Mouse (Mus musculus) heart, embryonic 11.5 days (tissue): ENCODE measurements around the gene Bmpr1b. TPM values are rescaled to one million over a fixed set of nuclear protein-coding genes. Genes with fewer than 3 reads are reported as not detected.

Experiments used
- ATAC-seq: fragments of 200-750 bp; cut with Nextera tagmentation; replicated peaks from 2 replicates; pipeline ENCODE4 v1.8.0; 2017; ENCODE audit warnings: moderate library complexity; ENCODE audit not compliant: insufficient number of reproducible peaks, low FRiP score, low TSS enrichment
- H3K27ac ChIP-seq: fragments of 300-500 bp; sonication (generic); 2 replicates; pipeline ENCODE4 v1.5.1; 2014; ENCODE audit warnings: mild to moderate bottlenecking, low read depth, low read length
- H3K27me3 ChIP-seq: fragments of 300-500 bp; sonication (generic); 2 replicates; pipeline ENCODE4 v1.6.1; 2014; ENCODE audit warnings: mild to moderate bottlenecking, low read length, mixed read lengths; ENCODE audit not compliant: control insufficient read depth, insufficient read depth
- H3K36me3 ChIP-seq: fragments of 300-500 bp; sonication (generic); 2 replicates; pipeline ENCODE4 v1.6.1; 2014; ENCODE audit warnings: mild to moderate bottlenecking, low read length, moderate library complexity, mixed read lengths; ENCODE audit not compliant: control insufficient read depth, insufficient read depth
- H3K4me1 ChIP-seq: fragments of 300-500 bp; sonication (generic); 2 replicates; pipeline ENCODE4 v1.6.1; 2014; ENCODE audit warnings: low read length; ENCODE audit not compliant: control insufficient read depth, insufficient read depth
- H3K4me2 ChIP-seq: fragments of 300-500 bp; sonication (generic); 2 replicates; pipeline ENCODE4 v1.6.1; 2014; ENCODE audit warnings: mild to moderate bottlenecking, moderate library complexity
- H3K4me3 ChIP-seq: fragments of 300-500 bp; sonication (generic); 2 replicates; pipeline ENCODE4 v1.5.1; 2014; ENCODE audit warnings: low read depth, low read length
- H3K9ac ChIP-seq: fragments of 300-500 bp; sonication (generic); 2 replicates; pipeline ENCODE4 v1.6.1; 2014; ENCODE audit warnings: mild to moderate bottlenecking, low read depth, low read length, moderate library complexity
- H3K9me3 ChIP-seq: fragments of 300-500 bp; sonication (generic); replicated peaks from 2 replicates; pipeline ENCODE4 v1.6.1; 2016; ENCODE audit warnings: low read length; ENCODE audit not compliant: control insufficient read depth
- WGBS: fragments of 180-500 bp; shearing (Covaris S2); extraction: QIAGEN DNeasy Blood & Tissue Kit; methylation state at CpG from one replicate; pipeline ENCODE4 v1.1.7; 2014; ENCODE audit not compliant: insufficient replicate concordance; 5-methylcytosine and 5-hydroxymethylcytosine counted together
- polyA plus RNA-seq: library from polyadenylated mRNA; unstranded; fragments of >200 nt; fragmentation: Nextera tagmentation; extraction: Ambion mirVana; gene quantifications from 2 replicates; pipeline ENCODE4 v1.2.1, GENCODE M21; 2014

Bmpr1b gene
- polyA plus RNA-seq, 1 experiment from 2014 or later: 1.4 TPM

DNA sequence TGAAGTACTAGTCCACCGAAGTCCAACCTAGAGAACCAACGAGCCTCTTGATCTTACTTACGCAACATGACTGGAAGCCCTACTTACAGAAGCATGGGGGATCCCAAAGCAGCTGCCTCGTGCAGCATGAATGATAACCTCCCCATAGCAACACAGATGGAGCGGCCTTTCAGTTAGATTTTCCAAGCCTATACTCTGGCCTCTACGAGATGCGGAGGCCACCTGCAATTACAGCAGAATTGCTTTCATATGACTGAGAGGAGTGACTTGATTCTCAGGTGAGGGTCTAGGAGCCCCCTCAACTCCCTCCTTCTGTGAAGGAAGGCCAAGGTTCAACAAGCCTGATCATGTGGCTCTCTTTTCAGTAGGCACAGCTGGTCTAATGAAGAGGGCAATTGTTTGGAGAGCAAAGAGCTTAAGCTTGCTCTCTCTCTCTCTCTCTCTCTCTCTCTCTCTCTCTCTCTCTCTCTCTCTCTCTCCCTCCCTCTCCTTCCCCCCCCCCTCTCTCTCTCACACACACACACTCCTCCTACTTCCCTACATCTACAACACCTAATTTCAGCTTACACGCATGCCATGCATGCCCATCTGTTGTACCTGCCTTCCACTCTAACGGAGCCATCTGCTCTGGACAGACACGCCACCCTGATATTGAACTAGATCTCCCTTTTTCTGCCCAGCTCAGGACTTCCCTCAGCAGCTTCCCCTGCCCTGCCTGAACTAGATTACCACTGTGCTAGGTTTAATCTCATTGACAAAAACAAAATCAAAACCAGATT is 65.0 kb downstream of the Bmpr1b start:
- 83% methylated on average over 10 of the region's 10 CpGs for WGBS
- no peaks in the 10 kb centered on the region for H3K27me3 ChIP-seq

DNA sequence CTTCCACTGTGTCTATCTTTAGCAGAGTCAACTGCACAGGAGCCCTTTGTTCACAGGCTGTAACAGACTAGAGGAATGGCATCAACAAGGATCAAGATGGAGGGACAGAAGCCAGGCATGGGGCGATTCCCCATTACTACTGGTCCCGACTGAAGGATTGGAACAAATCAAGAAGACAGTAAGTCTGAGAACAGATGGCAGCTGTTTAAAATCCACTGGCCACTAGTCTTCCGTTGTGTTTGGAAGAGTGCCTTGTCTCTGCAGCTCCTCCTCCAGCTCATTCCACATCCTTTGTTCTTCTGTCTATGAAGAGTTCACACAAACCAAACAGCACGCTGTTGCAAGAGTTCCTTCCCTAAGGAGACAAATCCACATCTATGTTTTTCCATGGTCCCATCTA is 65.6 kb downstream of the Bmpr1b start:
- Histone ChIP-seq H3K4me2 (no peak overlapping the region), H3K9ac (no peak overlapping the region), H3K4me1 (no peaks in the 10 kb centered on the region), H3K9me3 (no peaks in the 10 kb centered on the region), H3K27ac (no peak overlapping the region), H3K27me3 (no peaks in the 10 kb centered on the region), H3K36me3 (no peaks in the 10 kb centered on the region), H3K4me3 (no peak overlapping the region)
- 87% methylated on average over 4 of the region's 4 CpGs for WGBS
- ATAC-seq: no peak

More for the DNA sequence above, 65.0 kb downstream of the Bmpr1b start:
- Histone ChIP-seq H3K27ac (no peak overlapping the region), H3K4me1 (no peaks in the 10 kb centered on the region), H3K9ac (no peak overlapping the region), H3K4me3 (no peak overlapping the region), H3K4me2 (no peak overlapping the region), H3K36me3 (no peaks in the 10 kb centered on the region), H3K9me3 (no peaks in the 10 kb centered on the region)
- ATAC-seq: no peak

DNA sequence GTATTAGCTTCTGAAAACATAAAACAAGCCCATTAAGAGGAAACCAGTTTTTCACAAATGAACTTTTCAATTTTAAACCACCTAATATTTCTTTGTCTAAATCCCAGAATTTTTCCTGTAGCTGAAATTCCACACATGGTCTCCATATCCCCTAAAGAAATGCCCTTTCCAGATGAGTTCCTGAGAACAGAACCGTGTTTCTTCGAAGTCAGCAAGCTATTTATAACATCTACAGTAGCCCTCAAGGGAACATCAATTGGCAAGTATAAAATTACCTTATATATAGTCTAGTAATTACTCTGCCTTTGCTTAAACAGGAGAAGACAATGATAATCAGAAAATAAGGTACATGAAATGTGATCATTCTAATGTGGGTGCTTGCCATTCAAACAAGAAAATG is 70.1 kb downstream of the Bmpr1b start:
- H3K4me2 ChIP-seq: no peak overlapping the region
- H3K9me3 ChIP-seq: no peaks in the 10 kb centered on the region
- H3K27ac ChIP-seq: no peak overlapping the region
- H3K4me3 ChIP-seq: no peak overlapping the region
- ATAC-seq: no peak
- no peaks in the 10 kb centered on the region for H3K36me3 ChIP-seq
- no peaks in the 10 kb centered on the region for H3K4me1 ChIP-seq
- H3K27me3 ChIP-seq: no peaks in the 10 kb centered on the region
- 48% methylated on average over 2 of the region's 2 CpGs for WGBS
- no peak overlapping the region for H3K9ac ChIP-seq

DNA sequence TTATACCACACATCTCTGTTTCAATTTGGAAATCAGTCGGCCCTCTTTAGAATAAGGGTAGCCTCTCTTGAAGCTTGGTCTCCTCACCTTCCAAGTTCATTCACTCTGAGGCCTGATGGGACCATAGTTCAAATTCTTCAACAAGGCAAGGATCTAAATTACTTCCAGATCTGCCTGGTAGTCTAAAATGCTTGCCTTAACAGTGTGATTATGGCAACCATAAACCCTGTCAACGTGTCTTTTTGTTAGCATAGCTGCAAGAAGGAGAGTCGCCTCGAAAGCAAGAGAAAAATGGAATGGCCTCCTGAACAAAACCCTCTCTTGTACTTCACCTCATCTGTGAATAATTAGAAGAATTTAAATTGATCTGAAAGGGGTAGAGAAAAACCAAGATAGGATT is 75.2 kb downstream of the Bmpr1b start:
- Histone ChIP-seq H3K4me2 (no peak overlapping the region), H3K4me3 (no peak overlapping the region), H3K4me1 (no peaks in the 10 kb centered on the region), H3K9ac (no peak overlapping the region), H3K9me3 (no peaks in the 10 kb centered on the region), H3K27ac (no peak overlapping the region), H3K36me3 (no peaks in the 10 kb centered on the region), H3K27me3 (no peaks in the 10 kb centered on the region)
- WGBS: 81% methylated on average over 4 of the region's 4 CpGs
- no peak for ATAC-seq

DNA sequence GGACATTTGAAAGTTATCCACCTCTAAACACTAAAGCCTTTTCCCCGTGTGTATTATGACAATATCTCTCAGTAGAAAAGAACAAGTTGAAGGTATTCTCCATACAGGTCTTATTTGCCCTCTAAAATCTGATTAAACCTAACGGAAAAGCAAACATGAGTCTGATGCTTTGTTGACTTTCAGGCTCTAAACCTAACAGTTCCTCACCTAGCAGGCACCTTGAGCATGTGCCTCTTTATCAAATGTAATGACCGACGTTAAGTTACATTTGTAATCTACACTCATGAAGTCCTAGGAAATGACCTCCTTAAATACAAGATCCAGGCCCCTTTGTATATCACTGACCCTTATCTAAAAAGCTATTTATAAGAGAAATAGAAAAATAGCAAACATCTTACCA is 79.5 kb downstream of the Bmpr1b start:
- Histone ChIP-seq H3K9ac (no peak overlapping the region), H3K4me2 (no peak overlapping the region), H3K9me3 (no peaks in the 10 kb centered on the region), H3K27me3 (no peaks in the 10 kb centered on the region), H3K4me1 (no peaks in the 10 kb centered on the region), H3K4me3 (no peak overlapping the region), H3K36me3 (no peaks in the 10 kb centered on the region), H3K27ac (no peak overlapping the region)
- 73% methylated on average over 4 of the region's 4 CpGs for WGBS
- no peak for ATAC-seq

DNA sequence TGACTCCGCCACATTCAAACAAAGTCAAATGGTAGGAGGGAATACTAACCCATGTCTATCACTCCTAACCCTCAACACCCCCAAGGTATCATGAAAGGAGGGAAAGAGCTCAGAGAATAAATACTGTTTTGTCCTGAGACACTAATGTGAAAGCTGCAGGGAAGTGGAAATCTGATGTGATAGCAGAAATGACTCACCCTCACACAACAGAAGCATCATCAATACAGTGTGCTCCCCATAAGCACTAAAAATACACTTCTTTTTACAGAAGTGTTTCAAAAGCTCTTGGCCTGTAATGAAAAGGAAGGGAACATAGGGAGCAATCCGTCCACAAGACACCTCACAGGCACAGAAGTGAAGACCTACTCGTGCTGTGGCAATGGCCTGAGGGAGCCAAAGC is 83.3 kb downstream of the Bmpr1b start:
- Histone ChIP-seq H3K27me3 (no peaks in the 10 kb centered on the region), H3K27ac (no peak overlapping the region), H3K36me3 (no peaks in the 10 kb centered on the region), H3K4me3 (no peak overlapping the region), H3K9me3 (no peaks in the 10 kb centered on the region), H3K4me2 (no peak overlapping the region), H3K9ac (no peak overlapping the region), H3K4me1 (no peaks in the 10 kb centered on the region)
- WGBS: 57% methylated on average over 3 of the region's 3 CpGs
- no peak for ATAC-seq

DNA sequence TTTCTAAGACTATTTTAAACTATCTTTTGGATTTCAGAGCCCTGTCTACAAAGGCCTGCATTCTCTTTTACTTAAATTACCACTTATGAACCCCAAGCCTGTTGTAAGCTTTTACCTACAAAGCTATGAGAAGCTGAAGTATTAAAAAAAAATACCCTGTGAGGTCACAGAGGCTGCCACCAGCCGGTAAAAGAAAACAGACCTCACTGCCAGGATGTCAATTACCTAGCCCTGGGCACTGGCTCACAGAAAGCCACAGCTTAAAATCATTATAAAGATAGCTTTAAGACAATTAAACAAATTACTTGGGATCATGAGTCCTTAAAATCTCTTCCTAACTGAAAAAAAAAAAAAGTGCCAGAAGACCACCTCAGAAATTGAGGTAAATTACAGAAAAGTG is 85.1 kb downstream of the Bmpr1b start:
- WGBS: 24% methylated on average over 1 of the region's 1 CpGs
- H3K27ac ChIP-seq: no peak overlapping the region
- no peaks in the 10 kb centered on the region for H3K36me3 ChIP-seq
- no peaks in the 10 kb centered on the region for H3K9me3 ChIP-seq
- no peak overlapping the region for H3K4me2 ChIP-seq
- H3K4me1 ChIP-seq: no peaks in the 10 kb centered on the region
- no peak for ATAC-seq
- no peak overlapping the region for H3K9ac ChIP-seq
- no peaks in the 10 kb centered on the region for H3K27me3 ChIP-seq
- no peak overlapping the region for H3K4me3 ChIP-seq

DNA sequence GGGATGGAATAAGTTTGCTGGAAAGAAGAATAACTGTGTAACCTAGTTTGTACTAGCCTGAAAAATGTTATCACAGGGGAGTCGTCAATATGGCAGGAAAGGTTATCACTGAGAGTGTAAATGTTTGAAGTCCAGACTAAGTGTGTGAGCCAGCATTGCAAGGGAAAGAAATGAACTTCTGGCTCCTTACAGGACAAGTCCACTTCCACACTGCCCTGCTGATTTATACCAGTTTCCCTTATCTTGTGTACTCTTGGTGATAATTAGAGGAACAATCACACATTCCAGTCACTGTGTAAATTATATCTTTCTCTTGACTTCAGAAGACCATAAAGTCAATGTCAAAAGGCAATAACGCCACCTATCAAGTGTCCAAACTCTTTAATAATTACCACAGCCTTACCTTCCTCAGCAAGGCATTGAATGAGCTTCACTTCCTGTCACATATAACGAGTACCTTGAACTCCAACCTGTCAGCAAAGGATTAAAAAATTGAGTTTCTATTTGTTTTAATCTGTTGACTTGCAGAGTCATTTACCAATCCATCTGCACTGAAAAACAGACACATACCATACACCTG is 91.4 kb downstream of the Bmpr1b start:
- no peak overlapping the region for H3K4me3 ChIP-seq
- WGBS: 58% methylated on average over 3 of the region's 3 CpGs
- no peaks in the 10 kb centered on the region for H3K36me3 ChIP-seq
- no peak overlapping the region for H3K9ac ChIP-seq
- no peak overlapping the region for H3K4me2 ChIP-seq
- ATAC-seq: no peak
- H3K27ac ChIP-seq: no peak overlapping the region
- no peaks in the 10 kb centered on the region for H3K27me3 ChIP-seq
- no peaks in the 10 kb centered on the region for H3K9me3 ChIP-seq
- no peaks in the 10 kb centered on the region for H3K4me1 ChIP-seq

DNA sequence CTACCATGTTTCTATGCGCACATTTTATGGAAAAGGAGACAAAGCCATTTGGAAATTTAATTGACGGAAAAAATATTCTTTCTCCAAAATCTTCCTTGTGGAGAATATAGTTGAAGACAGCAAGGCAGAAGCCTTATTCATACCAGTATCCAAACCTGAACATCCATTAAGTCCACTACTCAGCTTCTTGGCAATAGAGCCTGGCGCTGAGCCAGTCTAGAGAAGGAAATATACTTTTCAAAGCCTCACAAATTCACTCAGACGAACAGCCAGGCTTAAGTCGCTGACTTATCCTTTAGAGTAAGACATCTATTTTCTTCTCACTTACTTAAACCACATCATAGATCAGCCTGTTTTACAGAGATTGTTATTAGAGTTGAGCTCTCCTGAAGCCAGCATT is 97.6 kb downstream of the Bmpr1b start:
- H3K9ac ChIP-seq: no peak overlapping the region
- H3K27ac ChIP-seq: no peak overlapping the region
- H3K9me3 ChIP-seq: no peaks in the 10 kb centered on the region
- no peaks in the 10 kb centered on the region for H3K27me3 ChIP-seq
- 83% methylated on average over 5 of the region's 5 CpGs for WGBS
- no peaks in the 10 kb centered on the region for H3K36me3 ChIP-seq
- H3K4me2 ChIP-seq: no peak overlapping the region
- H3K4me3 ChIP-seq: no peak overlapping the region
- no peak for ATAC-seq
- no peaks in the 10 kb centered on the region for H3K4me1 ChIP-seq
